Mouse (Mus musculus) MN1 (cell line): ENCODE results near the gene Apeh.
A peak's percentile ranks its signal among the peaks of the same experiment; 100 is the strongest.

Source experiments
- DNase-seq: peaks from one replicate; pipeline ENCODE4 v3.0.0-alpha.2; 2016; ENCODE audit warnings: low spot score

Gene Apeh

GRCm38 (mm10) chr9:108080168-108080567 is 14.2 kb downstream of the Apeh start, which contains the start of gene Mst1:
TSS of gene Mst1 (plus strand) at chr9:108080436.
- DNase-seq: no peak

DNA sequence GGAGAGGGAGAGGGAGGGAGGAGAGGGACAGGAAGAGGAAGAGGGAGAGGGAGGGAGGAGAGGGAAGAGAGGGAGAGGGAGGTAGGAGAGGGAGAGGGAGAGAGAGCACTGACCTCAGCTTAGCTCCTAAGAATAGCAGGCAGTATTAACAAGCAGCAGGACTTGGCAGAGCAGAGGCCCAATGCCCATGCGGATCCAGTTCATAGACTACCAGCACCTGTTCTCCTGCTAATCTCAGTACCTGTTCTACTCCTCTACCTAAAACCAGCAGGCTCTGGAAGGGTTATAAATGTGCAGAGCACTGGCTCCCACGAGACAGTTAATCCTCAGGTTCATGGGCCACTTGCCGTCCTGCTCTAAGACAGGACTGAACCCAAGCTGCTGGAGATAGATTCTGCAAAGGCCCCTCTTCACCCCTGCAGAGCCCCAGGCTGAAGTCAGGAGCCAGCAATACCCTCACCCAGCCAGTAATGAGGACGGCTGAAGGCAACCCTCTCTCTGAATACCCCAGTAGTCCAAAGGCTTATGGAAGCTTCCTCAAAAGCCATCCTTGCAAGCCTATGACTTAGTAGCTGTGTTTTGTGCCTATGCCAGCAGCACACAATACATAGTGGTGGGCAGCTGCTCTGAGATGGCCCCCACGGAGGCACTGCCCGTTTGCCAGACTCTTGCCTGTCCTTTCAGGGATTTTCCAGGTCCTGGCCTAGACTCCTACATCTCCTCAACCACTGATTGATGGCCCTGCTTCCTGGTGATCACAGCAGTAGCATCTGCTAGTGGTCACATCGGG is 21.1 kb downstream of the Apeh start:
- DNase-seq: no peak

DNA sequence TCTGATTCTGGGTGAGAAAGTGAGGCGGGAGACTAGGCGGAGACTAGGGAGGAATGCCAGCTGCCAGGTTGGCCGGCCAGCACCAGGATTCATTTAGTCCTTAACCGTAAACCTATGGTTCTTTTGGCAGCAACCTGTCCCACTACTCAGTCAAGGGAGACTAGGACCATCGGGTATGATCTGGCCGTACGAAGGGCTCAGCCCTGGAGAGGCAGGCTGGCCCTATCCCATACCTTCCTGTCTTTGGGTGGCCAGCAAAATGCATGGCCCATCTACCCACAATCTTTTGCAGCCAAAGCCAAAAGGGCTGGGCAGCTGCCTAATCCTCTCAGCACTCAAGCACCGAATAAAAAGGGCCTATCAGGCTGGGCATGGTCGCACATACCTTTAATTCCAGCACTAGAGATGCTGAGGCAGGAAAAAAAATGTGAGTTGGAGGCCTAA is 21.9 kb downstream of the Apeh start:
- no peak for DNase-seq

DNA sequence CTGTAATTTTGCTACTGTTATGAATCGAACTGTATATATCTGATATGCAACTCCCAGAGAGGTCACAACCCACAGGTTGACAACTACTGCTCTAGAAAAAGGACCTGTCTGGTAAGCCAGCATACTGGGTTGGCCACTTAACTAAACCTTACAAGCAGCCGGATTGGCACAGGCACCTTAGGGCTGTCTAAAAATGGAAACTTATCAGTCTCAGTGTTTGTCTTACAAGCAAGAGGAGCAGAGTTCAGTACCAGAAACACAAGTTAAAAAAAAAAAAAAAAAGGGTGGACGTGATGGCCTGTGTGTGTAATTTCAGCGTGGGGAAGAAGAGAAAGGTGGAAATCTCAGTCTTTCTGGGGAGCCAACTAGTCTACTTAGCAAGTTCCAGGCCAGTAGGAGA is 22.6 kb downstream of the Apeh start:
- no peak for DNase-seq

DNA sequence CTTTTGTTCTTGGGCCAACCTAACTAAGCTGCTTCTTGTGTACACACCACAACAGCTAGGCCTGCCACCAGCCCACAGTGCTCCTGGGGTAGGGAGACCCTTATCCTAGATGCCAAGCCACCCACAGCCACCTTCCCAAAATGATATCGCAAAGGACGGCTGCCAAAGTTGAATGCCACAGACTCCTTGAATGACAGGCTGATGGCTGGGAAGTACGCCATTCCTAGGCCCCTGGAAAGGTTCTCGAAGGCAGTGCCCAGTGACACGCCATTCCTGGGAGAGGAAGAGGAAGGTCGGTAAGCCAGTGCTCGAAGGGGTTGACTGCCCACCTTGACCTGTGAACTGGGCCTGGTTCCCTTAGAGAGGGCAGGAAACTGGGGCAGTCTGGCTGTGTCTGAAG is 24.9 kb downstream of the Apeh start:
- DNase-seq: no peak

GRCm38 (mm10) chr9:108069007-108069406 is 25.4 kb downstream of the Apeh start:
- DNase-seq: no peak

- DNase-seq: peak; percentile 87
Observed at GRCm38 (mm10) chr9:108067900-108068299, 26.5 kb downstream of the Apeh start.

DNA sequence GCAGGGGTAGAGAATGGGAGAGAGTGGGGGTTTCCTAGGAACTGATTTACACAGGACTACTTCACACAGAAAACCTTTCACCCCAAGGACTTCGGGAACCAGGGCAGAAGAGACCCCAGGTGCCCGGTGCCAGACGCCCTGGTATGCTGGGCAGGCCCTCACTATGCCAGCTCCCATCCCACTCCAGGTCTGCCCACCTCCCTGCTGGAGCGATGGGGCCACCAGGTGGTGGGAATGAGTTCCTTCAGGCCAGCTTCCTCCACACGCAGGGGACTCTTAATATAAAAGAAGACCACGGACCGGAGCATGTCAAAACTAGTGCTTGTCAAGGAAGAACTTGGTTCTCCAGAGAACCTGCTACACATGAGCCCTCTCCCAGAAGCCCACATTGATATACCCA is 27.2 kb downstream of the Apeh start:
- no peak for DNase-seq

GRCm38 (mm10) chr9:108065491-108066011 is 28.9 kb downstream of the Apeh start:
- DNase-seq: peak; percentile 82

DNA sequence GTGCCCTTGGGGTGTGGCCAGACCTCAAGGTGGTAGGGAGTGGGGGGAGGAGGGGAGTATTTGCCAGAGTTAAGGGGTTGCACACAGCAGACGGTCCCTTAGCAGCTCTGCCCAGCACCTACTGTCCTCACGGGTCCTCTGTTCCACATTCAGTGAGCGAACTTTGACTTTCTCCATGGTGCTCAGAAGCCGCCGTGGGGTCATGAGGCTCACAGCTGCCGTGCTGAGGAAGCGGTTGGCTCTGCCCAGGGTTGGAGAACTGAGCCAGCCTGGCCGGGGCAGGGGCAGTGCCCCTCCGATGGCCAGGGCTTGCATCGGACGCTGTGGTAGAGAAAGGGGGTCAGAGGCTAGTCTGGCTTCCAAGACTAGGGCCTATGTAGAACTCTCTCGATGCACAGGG is 31.0 kb downstream of the Apeh start:
- no peak for DNase-seq

GRCm38 (mm10) chr9:108062142-108062541 is 32.3 kb downstream of the Apeh start:
- DNase-seq: peak; percentile 42

GRCm38 (mm10) chr9:108058291-108058690 is 36.1 kb downstream of the Apeh start:
- no peak for DNase-seq

- no peak for DNase-seq
Observed at GRCm38 (mm10) chr9:108057262-108057562, 37.2 kb downstream of the Apeh start.

GRCm38 (mm10) chr9:108056361-108057261 is 37.8 kb downstream of the Apeh start:
- no peak for DNase-seq

- DNase-seq: no peak
Observed at GRCm38 (mm10) chr9:108055661-108056237, 38.7 kb downstream of the Apeh start.

DNA sequence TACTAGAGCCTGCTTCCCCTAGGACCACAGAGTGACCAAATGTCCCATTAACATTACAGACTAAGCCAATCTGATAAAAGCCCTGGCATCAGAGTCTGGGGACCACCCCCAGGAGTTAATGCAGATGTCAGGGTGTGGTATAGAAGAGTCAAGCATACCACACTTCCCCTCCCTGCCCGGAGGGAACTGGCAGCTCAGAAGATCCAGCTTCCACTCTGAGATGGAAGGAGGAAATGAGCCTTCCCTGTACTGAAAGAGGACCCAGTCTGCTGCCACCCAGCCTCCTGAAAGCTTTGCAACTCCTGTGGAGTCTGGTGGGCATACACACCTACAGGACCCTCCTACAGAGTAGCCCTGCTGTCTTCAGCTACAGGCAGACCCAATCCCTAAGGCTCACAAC is 39.3 kb downstream of the Apeh start:
- DNase-seq: no peak

DNA sequence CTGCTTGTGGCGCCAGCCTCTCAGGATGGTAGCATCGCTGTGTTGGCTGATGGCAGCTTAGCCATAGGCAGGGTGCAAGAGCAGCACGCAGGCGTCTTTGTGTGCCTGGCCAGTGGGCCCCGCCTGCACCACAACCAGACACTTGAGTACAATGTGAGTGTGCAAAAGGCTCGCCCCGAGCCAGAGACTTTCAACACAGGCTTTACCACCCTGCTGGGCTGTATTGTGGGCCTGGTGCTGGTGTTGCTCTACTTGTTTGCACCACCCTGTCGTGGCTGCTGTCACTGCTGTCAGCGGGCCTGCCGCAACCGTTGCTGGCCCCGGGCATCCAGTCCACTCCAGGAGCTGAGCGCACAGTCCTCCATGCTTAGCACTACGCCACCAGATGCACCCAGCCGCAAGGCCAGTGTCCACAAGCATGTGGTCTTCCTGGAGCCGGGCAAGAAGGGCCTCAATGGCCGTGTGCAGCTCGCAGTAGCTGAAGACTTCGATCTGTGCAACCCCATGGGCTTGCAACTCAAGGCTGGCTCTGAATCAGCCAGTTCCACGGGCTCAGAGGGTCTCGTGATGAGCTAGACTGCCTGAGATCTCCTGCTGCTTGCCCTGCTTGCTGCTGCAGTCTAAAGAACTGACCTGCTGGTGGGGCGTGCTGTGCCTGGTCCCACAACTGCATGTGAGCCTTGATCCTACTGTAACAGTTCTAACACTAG is 39.9 kb downstream of the Apeh start:
- DNase-seq: no peak

DNA sequence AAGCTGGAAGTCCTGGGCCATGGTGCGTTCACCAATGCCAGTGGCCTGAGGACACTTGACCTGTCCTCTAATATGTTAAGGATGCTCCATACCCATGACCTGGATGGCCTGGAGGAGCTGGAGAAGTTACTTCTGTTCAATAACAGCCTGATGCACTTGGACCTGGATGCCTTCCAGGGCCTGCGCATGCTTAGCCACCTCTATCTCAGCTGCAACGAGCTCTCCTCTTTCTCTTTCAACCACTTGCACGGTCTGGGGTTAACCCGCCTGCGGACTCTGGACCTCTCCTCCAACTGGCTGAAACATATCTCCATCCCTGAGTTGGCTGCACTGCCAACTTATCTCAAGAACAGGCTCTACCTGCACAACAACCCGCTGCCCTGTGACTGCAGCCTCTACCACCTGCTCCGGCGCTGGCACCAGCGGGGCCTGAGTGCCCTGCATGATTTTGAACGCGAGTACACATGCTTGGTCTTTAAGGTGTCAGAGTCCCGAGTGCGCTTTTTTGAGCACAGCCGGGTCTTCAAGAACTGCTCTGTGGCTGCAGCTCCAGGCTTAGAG is 40.7 kb downstream of the Apeh start:
- DNase-seq: no peak

DNA sequence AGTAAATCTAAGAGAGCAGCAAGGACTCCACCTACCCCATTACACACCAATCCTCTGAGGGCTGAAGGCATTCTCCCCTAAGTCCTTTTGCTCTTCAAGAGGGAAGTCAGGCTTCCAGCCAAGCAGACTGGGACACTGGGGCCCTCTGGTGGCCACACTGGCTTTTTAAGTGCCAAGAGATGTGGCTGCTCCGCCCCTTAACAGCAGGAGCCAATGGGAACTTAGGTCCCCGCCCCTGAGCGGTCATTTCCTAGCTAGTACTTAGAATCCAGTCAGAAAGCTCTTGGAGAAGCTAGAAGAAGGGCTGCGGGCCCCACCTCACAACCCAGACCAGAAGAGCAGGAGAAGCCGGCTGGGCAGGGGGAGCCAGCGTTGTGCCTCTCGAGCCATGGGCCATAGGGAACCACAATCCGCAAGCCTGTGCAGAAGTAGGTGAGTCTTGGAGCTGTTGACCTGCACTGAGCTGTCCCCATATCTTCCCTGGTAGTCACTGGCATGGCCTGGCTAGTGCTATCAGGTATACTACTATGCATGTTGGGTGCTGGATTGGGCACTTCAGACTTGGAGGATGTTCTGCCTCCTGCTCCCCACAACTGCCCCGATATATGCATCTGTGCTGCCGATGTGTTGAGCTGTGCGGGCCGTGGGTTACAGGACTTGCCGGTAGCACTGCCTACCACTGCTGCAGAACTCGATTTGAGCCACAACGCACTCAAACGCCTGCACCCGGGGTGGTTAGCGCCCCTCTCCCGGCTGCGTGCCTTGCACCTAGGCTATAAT is 41.3 kb downstream of the Apeh start, which contains the start of gene Amigo3:
Gene Amigo3, plus strand, starts transcription at position 275 of the 780 bp plus-strand sequence.
- DNase-seq: peak; percentile 92

DNA sequence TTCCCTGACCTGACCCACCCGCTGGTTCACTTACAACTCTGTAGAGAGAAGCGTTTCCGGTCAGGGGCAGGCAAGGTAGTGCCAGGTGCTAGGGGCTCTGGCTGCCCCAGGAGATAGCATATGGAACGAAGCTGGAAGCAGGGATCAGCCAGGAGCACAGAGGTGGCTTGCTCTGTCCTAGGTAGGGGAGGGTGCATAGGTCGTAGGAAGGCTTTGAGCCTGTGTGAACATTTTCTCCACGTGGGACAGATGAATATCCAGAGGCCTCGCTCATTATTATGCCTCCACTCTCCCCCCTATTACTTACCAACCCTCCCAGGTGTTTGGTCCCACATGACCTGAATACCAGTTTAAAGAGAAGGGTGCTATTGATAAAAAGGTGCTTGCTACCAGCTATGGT is 42.0 kb downstream of the Apeh start:
- DNase-seq: no peak

- no peak for DNase-seq
Observed at GRCm38 (mm10) chr9:108051931-108052220, 42.5 kb downstream of the Apeh start.
